Mouse (Mus musculus) layer of hippocampus, adult 18-20 months (tissue): Measurements from ENCODE around the gene Vmn1r85. TPM values are rescaled to one million over a fixed set of nuclear protein-coding genes. Genes with fewer than 3 reads are reported as not detected.
"Not testable (repeated sequence)": the region's sequence is repeated elsewhere in the genome, so short reads cannot be mapped to it uniquely, and the experiment has no call there.

Experiments used
- DNase-seq, 2 experiments: peaks; one replicate each; pipeline ENCODE4 v3.0.0; 2022; ENCODE audit warnings: low spot score in 2 of 2
- long read RNA-seq: library from polyadenylated mRNA; stranded (forward); transcript quantifications from one replicate; pipeline ENCODE4 v2.0.0, GENCODE M21; 2021
- total RNA-seq, 2 experiments: library from RNA; stranded (reverse); gene quantifications; 2 replicates each; pipeline ENCODE4 v1.2.3; 2021

Vmn1r85 gene
- not detected for total RNA-seq
- long read RNA-seq = 0 reads

DNA sequence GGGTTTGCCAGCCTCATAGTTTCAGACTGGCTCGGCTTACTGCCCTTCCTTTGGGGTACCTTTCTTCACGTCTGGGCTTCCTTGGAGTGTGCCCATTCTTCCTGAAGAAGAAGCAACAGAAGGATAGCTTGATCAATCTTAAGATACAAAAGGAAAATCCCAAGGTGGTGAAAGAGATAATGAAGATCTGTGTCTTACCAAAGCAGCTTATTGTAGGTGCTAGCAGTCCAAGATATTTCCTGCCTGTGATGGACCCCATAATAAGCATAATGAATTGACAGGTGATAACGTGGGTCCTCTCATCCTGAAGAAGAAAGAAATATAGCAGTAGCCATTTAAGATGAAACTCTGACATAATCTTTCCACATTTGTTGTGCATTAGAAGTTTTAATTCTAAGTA, at the start of gene Vmn1r85:
TSS of gene Vmn1r85 (minus strand) at position 101 of the 400 bp plus-strand sequence.
- DNase-seq = no peak

DNA sequence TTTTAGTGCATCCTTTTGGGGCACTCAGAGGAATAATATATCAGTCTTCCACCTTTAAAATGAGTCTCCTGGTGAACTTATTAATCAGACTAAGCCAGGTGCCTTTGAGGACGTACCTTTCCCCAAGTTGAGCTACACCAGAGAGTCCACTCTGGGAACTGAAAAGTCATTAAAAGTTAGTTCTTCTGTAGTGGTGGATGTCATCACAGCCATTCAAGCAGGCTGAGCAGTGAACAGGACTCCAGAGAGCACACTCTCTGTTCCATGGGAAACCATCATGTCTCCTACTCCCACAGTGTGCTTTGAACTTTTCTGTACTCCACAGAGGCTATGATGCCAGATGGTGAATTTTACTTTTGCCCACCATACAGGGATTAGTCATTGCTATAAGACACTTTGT, 45.1 kb upstream of the Vmn1r85 start, which contains the start of gene Vmn1r87:
TSS of gene Vmn1r87 (minus strand) at position 101 of the 400 bp plus-strand sequence.
- DNase-seq = no peak

DNA sequence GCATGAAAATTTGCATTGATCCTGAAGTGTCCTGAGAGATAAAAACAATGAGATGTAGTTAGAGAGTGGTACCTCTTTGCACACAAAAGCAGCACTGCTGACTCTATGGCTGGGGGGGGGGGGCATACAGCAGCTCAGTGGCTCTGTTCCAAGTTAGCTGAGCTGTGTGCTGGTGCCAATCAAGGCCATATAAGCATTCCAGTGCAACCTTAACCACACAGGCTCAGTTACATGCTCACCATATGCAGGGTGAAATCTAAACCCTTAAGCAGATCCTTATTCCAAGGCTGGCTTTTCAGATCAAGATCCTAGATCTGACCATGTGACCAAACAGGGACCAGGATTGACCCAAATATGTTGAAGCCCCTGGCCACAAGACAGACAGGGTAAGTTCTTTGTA, 42.4 kb upstream of the Vmn1r85 start:
- no peak for DNase-seq

DNA sequence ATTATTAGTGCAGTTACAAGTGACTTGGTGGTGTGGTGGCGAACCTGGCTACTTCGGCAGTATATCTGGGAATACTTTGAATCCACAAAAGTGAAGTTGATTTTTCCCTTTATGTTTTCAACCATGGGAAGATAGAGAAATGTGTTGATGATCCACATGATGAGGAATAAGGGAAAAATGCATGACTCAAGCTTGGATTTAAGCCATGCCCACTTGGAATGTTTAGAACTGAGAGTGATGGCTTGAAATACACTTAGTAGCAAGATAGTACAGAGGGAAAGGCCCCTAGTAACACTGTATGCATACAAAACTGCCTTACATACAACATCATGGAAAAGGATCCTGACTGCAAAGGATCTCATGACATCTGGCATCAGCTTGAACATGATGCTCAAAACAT, 36.9 kb upstream of the Vmn1r85 start:
- DNase-seq = no peak

DNA sequence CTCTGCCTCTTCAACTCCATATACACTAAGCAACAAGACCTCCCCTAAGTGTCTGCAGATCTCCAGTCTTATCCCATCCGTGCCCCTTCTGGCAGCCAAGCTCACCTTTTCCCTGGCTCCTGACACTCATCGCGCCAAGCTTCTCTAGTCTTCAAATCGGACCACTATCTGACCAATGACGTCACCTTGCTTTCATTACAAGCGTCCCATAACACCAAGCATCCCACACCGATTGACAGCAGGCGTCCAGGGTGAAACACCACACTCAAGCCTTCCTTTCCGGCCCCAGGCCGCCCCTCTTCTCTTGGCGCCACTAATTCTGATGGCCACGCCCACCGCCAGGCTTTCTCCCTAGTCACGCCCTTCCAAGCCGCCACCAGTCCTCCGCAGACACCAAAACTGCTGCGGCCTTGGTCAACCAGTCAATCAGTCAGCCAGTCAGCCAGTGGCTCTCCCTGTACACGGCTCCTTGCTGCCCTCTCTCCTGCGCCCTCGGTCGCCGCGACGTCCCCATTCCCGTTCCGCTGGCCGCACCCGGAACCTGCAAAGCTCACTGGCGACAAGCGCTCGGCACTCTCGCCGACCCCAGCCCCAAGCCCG, 28.7 kb upstream of the Vmn1r85 start:
- DNase-seq = not testable (repeated sequence)

DNA sequence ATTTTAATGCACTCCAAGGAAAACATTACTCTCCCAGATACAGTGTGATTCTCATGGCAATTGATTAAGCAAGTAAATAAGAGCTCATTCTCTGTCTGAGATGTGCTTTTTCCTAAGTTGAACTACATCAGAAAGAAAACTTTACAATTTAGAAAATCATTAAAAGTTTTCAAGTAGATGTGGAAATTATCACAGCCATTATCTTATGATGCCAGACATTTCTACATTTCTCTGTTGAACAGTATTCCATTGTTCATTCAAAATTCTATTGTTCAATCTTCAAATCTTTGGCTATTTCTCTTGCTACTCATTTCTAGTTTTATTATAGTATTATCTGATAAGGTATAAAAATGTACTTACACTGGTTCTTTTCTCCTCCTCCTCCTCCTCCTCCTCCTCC, 24.8 kb upstream of the Vmn1r85 start, which contains the start of gene Vmn1r86:
TSS of gene Vmn1r86 (minus strand) at position 101 of the 400 bp plus-strand sequence.
- DNase-seq = no peak

DNA sequence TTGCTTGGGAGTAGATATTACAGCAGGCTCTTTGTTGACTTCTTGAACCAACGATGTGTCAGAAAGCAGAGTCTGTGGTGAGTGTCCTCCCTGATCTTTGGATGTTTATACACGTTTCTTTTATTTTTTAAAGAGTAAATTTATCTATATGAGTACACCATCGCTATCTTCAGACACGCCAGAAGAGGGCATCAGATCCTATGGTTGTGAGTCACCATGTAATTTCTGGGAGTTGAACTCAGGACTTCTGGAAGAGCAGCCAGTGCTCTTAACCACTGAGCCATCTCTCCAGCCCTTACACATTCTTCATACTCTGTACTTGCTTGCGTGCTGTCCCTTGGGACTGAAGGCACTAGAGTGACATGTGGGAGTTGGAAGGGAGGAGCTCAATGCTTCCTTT, 22.7 kb downstream of the Vmn1r85 start:
- DNase-seq = no peak

DNA sequence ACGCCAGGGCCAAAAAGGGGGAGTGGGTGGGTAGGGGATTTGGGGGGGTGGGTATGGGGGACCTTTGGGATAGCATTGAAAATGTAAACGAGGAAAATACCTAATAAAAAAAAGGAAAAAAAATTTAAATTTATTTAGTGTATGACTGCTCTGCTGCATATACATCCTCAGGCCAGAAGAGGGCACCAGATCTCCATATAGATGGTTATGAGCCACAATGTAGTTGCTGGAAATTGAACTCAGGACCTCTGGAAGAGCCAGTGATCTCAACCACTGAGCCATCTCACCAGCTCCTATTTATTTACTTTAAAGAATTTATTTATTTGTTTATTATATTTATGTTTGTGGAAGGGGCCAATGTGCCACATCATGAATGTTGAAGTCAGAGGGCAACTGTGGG, 31.6 kb downstream of the Vmn1r85 start:
- not testable (repeated sequence) for DNase-seq

DNA sequence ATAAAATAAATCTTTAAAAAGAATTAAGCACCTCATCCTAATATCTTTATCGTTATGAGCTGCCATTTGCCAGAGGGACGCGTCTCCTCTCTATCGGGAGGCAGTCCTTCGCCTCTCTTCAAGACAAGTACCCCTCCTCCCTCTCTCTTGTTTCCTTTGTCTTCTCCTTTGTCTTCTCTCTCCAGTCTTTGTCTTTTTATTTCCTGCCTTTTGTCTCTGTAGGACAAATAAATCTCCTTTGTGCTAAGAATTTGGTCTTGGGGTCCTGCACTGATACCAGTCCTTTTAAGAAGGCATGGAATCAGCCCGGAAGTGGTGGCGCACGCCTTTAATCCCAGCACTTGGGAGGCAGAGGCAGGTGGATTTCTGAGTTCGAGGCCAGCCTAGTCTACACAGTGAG, 35.4 kb downstream of the Vmn1r85 start:
- no peak for DNase-seq

DNA sequence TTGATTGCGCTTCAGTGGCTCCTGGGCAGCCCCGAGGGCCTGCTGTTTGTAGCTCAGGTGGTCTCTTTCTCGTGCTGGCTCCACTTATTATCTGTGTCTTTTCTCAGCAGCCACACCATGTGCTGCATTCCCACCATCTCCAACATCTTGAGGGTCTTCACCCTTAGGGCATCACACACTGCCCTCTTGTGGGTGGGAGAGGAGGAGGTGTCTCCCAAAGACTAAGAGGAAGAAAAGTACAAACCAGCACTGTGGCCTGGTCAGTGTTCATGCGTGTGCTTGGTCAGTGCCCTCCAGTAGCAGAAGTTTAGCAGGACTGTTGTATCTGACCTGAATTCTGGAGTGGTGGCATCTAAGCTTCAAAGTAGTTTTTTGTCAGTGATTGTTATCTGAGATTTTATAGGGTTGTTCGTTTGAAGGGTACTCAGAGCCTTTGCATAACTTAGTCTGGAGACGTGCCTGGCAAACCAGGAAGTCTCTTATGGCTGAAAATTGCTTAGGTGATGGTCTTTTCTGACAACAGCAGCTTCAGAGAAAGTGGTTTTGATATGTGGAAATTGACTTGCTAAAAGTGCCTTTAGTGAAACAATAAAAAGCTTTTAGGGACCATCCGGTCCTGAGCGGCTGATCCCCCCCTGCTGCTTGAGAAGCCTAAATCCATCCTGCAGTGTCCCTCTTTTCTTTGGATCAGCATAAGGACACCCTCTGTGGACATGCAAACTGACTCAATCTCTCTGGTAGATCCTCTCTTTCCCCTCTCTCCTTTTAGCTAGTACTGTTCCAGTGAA, 37.9 kb downstream of the Vmn1r85 start:
- no peak for DNase-seq

DNA sequence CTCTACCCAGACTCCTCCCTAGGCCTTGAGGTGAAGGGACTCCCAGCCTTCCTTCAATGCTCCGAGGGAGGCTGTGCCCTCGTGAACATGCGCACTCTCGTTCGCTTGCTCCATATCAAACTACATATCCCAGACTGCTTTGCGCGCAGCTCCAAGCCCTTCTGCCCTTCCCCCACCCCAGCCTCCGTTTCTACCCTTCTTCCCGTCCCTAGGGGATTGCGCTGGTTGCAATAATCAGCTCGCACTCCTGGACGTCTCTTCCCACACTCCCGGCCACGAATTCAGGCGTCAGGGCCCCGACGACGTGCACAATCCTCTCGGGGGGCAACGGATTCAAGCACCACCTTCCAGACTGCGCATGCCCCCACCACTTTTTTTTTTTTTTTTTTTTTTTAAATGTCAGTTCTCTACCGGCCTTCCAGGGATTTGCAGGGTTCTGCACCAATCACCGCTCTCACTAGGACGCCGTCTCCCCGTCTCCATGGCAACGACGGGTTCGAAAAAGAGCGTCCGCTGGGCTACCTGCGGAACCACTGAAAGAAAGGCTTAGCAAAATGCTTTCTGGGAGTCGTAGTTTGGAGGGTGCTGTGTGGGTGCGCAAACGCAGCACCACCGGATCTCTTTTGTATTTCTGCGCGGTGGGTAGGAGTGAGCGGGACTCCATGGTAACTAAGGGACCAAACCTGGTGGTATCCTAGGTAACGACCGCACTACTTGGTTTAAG, 40.5 kb downstream of the Vmn1r85 start, which contains the start of gene Mzf1:
TSS of gene Mzf1 (minus strand) at position 478 of the 724 bp plus-strand sequence.
- peak; percentile 95 to 98 for DNase-seq

DNA sequence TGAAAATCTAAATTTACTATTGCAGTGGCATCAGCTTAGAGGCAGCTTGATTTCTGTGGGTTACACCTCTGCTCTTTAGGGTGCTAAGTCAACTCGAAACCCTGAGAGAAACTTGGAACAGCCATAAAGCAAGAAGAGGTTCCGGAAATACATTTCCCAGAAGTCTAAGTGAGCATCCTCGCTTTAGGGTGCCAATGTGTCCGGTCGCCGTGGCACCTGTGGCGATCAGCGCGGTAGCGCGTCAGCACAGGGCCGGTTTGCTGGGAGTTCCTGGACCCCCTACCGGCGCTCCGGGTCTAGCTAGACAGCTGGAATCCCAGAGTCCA, 41.0 kb downstream of the Vmn1r85 start:
- no peak for DNase-seq

DNA sequence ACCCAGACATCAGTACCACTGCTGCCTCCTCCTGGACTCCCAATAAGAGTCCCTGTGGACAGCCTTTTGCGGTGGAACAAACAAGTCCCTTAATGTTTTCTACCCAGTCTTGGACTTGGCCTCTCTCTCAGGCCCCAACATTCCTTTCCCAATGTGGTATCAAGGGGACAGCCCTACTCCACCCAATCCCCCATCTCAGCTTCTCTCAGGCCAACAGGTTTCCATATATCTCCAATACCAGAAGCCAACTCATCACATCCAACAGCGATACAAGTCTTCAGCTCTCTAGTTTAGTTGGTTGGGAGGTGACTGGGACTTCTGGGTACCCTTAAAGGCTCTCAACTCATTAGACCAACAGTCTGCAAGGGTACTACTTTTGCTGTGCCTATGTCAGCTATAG, 41.5 kb downstream of the Vmn1r85 start:
- DNase-seq = no peak

DNA sequence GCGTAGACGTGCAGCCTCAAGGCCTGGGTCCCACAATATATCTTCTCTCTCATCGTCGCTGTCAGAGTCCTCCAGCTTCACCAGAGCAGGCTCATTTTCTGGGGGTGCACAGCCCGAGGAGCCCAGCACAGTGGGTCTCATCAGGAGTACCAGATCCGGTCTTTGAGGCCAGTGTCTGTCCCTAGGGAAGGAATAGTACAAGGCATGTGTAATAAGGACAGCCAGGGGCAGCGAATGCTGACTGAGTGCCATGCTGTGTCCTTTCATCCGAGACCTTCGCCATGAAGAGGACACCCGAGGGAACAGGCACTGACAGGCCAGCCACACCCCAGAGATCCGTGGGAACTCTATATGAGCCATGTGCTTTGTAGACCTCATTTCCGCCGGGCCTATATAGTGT, 42.0 kb downstream of the Vmn1r85 start:
- DNase-seq = no peak

DNA sequence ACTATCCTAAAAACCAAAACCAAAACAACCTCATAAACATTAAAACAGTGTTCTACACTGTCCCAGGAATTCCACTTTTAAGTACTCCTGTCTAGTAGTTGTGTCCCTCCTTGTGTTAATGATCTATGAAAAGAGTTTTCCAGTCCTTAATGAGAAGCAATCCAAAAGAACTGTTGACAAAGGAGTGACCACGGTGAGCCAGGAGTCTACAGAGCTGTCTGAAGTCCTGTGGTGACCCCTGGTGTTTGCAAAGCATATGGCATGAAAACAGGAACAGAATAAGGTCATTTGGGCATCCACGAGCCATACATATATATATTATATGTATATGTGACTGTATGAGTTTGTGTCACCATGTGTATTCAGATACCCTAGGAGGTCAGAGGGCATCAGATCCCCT, 48.9 kb downstream of the Vmn1r85 start:
- DNase-seq = no peak

DNA sequence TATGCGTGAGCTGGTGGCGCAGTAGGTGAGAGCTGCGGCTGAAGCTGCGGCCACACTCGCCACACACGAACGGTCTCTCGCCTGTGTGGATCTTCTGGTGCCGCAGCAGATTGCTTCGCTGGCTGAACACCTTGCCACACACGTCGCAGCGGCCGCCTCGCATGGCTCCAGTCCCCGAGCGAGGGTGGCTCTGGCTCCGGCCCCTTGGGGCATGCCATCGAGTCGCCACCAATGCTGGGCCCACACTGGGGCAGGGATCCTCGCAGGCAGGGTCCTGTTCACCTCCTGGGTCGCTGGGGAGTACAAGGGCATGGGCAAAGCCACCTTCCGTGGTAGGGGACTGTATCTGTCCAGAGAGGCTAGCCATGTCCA, 50.7 kb downstream of the Vmn1r85 start:
- no peak for DNase-seq

DNA sequence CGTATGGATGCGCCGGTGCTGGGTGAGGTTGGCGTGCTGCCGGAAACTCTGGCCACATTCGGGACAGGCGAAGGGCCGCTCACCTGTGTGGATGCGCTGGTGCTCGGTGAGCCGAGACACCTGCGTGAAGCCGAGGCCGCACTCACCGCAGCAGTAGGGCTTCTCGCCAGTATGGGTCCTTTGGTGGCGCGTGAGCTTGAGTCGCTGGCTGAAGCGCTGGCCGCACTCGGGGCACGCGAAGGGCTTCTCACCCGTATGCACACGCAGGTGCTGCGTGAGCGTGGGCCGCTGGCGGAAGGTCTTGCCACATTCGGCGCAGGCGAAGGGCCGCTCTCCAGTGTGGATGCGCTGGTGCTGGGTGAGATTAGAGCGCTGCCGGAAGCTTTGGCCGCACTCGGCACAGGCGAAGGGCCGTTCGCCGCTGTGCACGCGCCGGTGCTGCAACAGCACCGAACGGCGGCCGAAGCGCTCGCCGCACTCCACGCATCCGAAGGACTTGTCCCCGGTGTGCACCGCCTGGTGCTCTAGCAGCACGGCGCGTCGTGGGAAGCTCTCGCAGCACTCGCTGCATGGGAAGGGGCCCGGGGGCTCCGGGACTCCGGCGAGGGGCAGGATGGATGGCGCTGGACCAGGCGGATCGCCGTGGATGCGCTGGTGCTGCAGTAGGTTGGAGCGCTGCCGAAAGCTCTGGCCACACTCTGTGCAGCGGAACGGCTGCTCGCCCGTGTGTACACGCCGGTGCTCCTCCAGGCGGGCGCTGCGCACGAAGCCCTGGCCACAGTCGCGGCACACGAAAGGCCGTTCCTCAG, 51.3 kb downstream of the Vmn1r85 start:
- no peak for DNase-seq

DNA sequence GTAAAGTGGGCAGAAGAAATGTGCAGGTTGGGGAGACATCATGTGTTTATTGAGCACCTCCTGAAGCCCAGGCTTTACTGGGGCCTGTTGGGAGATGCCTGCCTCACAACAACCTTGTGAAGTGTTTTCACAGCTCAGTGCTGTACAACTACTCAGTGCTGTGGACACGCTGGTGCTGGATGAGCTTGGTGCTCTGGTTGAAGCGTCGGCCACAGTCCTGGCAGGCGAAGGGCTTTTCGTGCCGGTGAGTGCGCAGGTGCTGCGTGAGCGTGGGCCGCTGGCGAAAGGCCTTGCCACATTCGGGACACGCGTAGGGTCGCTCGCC, 51.9 kb downstream of the Vmn1r85 start:
- no peak for DNase-seq

DNA sequence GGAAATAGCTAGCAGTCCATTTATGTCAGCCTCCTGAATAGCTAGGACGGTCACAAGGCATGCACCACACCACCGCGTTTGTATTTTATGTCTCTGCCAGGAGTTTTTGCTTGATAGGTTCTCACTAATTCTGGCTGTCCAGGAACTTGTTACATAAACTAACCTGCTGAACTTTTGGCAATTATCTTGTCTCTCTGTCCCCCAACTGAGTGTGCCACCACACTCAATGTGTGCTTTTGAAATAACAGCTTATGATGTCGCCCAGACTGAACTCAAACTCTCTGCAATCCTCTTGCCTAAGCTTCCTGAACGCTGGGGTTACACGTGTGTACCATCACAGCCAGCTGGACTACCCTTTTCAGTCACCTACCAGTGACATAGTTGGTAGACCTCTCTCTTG, 52.5 kb downstream of the Vmn1r85 start:
- no peak for DNase-seq

DNA sequence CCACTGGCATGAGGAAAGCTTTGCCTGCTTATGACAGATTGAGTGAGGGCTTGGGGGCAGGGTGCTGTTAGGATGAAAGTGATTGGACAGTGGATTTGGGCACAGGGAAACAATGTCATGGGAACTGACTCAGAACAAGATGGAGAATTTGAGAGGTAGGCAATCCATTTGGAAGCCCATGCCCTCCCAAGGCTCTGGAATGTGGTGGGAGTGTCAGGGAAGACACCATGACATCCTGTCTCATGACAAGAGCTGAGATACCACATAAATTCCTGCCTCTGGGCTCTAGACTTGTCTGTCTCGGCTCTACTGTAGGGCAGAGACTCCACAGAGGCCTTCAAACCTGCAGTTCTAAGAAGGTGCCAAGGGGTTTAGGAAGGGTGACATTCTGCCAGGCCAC, 53.7 kb downstream of the Vmn1r85 start:
- DNase-seq = no peak

DNA sequence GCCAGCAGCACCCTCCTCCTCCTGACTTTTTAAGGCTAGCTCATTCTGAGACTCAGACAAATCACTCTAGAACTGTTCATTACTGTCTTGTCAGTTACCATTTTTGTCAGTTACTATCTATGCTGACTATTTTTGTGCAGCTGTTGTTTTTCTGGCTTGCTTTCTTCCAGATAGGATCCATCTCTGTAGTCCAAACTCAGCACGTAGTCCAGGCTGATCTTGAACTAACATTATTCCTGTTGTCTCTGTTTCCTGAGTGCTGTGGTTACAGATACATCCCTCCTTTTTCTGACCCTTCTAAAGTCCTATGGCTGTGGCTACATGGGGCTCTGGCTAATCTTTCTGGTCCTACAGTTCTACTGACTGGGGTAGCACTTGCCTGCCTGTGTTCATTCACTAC, 55.8 kb downstream of the Vmn1r85 start:
- no peak for DNase-seq
